Mouse (Mus musculus): ENCODE results near the gene Krt72.

DNA sequence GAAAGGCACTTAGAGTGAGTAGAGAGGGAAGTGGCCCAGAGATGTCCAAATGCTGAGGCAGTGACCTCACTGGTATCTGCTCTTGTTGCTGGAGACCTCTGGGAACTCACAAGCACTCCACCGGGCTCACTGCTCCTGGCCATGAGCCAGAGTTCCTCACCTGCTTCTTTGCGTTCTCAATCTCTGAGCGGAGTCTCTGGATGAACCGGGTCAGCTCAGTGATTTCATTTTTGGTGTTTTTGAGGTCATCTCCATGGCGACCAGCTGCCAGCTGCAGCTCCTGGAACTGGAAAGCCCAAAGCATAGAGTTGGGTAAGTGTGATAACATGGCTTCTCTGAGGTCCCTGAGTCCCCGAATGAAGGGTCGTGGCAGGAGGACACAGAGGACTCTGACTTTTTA lies 48.5 kb downstream of the Krt72 start:
- no peak for TF ChIP-seq CTCF (IDR thresholded peaks at IDR 0.05; ENCODE audit: low read depth)
- TF ChIP-seq EP300 (IDR thresholded peaks at IDR 0.05; ENCODE audit: low read depth): no peak
